Mouse (Mus musculus): Measurements from ENCODE around the gene Dpf3. TPM values are rescaled to one million over a fixed set of nuclear protein-coding genes. Genes with fewer than 3 reads are reported as not detected.

The Dpf3 gene
- polyA plus RNA-seq, 1 experiment from 2014 or later, result 4.4 TPM

GRCm38 (mm10) chr12:83327451-83327850, 160.1 kb downstream of the Dpf3 start:
- no peaks in the 10 kb centered on the region for H3K4me1 ChIP-seq (replicated peaks; ENCODE audit: control insufficient read depth, insufficient read depth, low read length)
- no peaks in the 10 kb centered on the region for H3K36me3 ChIP-seq (ENCODE audit: control insufficient read depth, insufficient read depth, low read length)
- no peaks in the 10 kb centered on the region for H3K9me3 ChIP-seq (ENCODE audit: control insufficient read depth, low read length)
- 93% methylated on average over 1 of the region's 1 CpGs for WGBS
- no peak overlapping the region for H3K9ac ChIP-seq (ENCODE audit: low read length)
- H3K27me3 ChIP-seq (ENCODE audit: control insufficient read depth, insufficient read depth, low read length), result no peaks in the 10 kb centered on the region
- no peak overlapping the region for H3K4me3 ChIP-seq (ENCODE audit: low read depth, low read length)
- no peak overlapping the region for H3K27ac ChIP-seq (ENCODE audit: low read depth, low read length)
- ATAC-seq (replicated peaks; ENCODE audit: low FRiP score), result no peak
- no peak overlapping the region for H3K4me2 ChIP-seq (ENCODE audit: low read depth, low read length, severe bottlenecking)
- DNase-seq (ENCODE audit: low spot score), result no peak

DNA sequence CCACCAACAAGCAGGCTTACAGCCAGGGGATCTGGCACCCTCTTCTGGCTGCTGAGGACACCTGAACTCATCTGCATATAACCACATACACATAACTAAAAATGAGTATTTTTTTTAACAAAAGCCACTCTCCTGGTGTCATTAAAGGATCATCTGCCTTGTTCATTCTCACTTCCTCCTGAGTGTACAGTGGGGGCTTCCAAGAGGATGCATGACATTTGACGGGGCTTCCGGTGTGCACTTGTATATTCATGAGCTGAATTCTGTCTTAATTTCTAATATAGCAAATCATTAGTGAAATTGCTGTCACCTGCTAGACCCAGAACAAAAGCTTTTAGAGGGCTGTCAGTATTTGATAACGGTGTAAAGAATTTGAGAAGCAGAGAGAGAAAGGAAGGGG, 166.8 kb downstream of the Dpf3 start:
- ATAC-seq (replicated peaks; ENCODE audit: low FRiP score), result no peak
- H3K27ac ChIP-seq (ENCODE audit: low read depth, low read length), result no peak overlapping the region
- WGBS, result 89% methylated on average over 3 of the region's 3 CpGs
- H3K9me3 ChIP-seq (ENCODE audit: control insufficient read depth, low read length), result no peaks in the 10 kb centered on the region
- no peaks in the 10 kb centered on the region for H3K36me3 ChIP-seq (ENCODE audit: control insufficient read depth, insufficient read depth, low read length)
- H3K4me1 ChIP-seq (replicated peaks; ENCODE audit: control insufficient read depth, insufficient read depth, low read length), result no peaks in the 10 kb centered on the region
- no peak overlapping the region for H3K9ac ChIP-seq (ENCODE audit: low read length)
- DNase-seq (ENCODE audit: low spot score), result no peak
- no peak overlapping the region for H3K4me3 ChIP-seq (ENCODE audit: low read depth, low read length)
- H3K27me3 ChIP-seq (ENCODE audit: control insufficient read depth, insufficient read depth, low read length), result no peaks in the 10 kb centered on the region
- H3K4me2 ChIP-seq (ENCODE audit: low read depth, low read length, severe bottlenecking), result no peak overlapping the region

DNA sequence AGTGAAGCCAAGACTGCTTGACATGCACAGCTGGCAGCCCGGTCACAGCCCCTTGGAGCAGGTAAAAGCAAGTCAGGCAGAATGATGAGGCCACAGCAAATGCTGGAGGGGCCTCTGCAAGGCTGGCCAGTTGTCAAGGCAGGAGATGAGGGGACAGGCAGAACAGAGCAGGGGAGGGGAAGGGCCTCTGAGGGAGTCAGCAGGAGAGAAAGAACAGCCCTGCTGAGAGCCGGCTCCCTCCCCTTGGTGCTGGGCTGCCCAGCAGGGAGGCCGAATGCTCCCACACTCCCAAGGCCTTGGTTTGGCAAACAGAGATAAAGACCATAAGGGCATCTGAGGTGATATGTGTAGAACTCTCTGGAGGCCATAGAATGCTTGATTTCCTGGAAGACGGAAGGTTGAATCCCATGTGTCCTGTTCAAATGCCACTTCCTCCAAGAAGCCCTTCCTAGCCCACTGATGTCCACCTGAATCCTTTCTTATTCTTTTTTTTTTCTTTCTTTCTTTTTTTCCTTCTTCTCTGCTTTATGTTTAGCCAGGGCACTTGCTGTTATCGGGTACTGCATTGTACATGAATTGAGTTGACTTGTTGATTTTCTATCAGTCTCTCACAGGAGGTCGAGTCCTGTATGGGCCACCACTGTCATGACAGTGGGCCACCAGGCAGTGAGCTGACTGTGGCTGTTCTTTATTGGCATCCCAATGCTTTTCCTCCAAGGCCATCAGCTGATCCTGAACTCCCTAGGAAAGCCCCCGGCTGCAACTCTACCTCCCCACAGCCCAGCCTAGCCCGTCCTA, 169.7 kb downstream of the Dpf3 start:
- no peaks in the 10 kb centered on the region for H3K9me3 ChIP-seq (ENCODE audit: control insufficient read depth, low read length)
- H3K4me2 ChIP-seq (ENCODE audit: low read depth, low read length, severe bottlenecking), result no peak overlapping the region
- 71% methylated on average over 8 of the region's 8 CpGs for WGBS
- DNase-seq (ENCODE audit: low spot score) (no peak), ATAC-seq (replicated peaks; ENCODE audit: low FRiP score) (no peak)
- no peak overlapping the region for H3K9ac ChIP-seq (ENCODE audit: low read length)
- no peaks in the 10 kb centered on the region for H3K27me3 ChIP-seq (ENCODE audit: control insufficient read depth, insufficient read depth, low read length)
- H3K4me3 ChIP-seq (ENCODE audit: low read depth, low read length), result no peak overlapping the region
- H3K36me3 ChIP-seq (ENCODE audit: control insufficient read depth, insufficient read depth, low read length), result no peaks in the 10 kb centered on the region
- H3K27ac ChIP-seq (ENCODE audit: low read depth, low read length), result no peak overlapping the region
- H3K4me1 ChIP-seq (replicated peaks; ENCODE audit: control insufficient read depth, insufficient read depth, low read length), result no peaks in the 10 kb centered on the region

GRCm38 (mm10) chr12:83314666-83315065, 172.8 kb downstream of the Dpf3 start:
- Histone ChIP-seq H3K4me3 (ENCODE audit: low read depth, low read length) (no peak overlapping the region), H3K4me2 (ENCODE audit: low read depth, low read length, severe bottlenecking) (no peak overlapping the region), H3K27me3 (ENCODE audit: control insufficient read depth, insufficient read depth, low read length) (no peaks in the 10 kb centered on the region), H3K9ac (ENCODE audit: low read length) (no peak overlapping the region), H3K4me1 (replicated peaks; ENCODE audit: control insufficient read depth, insufficient read depth, low read length) (no peaks in the 10 kb centered on the region), H3K36me3 (ENCODE audit: control insufficient read depth, insufficient read depth, low read length) (no peaks in the 10 kb centered on the region), H3K9me3 (ENCODE audit: control insufficient read depth, low read length) (no peaks in the 10 kb centered on the region), H3K27ac (ENCODE audit: low read depth, low read length) (no peak overlapping the region)
- 70% methylated on average over 7 of the region's 7 CpGs for WGBS
- DNase-seq (ENCODE audit: low spot score), result no peak
- no peak for ATAC-seq (replicated peaks; ENCODE audit: low FRiP score)

GRCm38 (mm10) chr12:83312818-83313217, 174.7 kb downstream of the Dpf3 start:
- WGBS, result 94% methylated on average over 9 of the region's 9 CpGs

GRCm38 (mm10) chr12:83310567-83310966, 176.9 kb downstream of the Dpf3 start:
- Histone ChIP-seq H3K4me3 (ENCODE audit: low read depth, low read length) (no peak overlapping the region), H3K9me3 (ENCODE audit: control insufficient read depth, low read length) (no peaks in the 10 kb centered on the region), H3K27me3 (ENCODE audit: control insufficient read depth, insufficient read depth, low read length) (no peaks in the 10 kb centered on the region), H3K4me1 (replicated peaks; ENCODE audit: control insufficient read depth, insufficient read depth, low read length) (no peaks in the 10 kb centered on the region), H3K9ac (ENCODE audit: low read length) (no peak overlapping the region), H3K27ac (ENCODE audit: low read depth, low read length) (no peak overlapping the region), H3K36me3 (ENCODE audit: control insufficient read depth, insufficient read depth, low read length) (no peaks in the 10 kb centered on the region), H3K4me2 (ENCODE audit: low read depth, low read length, severe bottlenecking) (no peak overlapping the region)
- DNase-seq (ENCODE audit: low spot score), result no peak
- WGBS, result 69% methylated on average over 11 of the region's 11 CpGs
- ATAC-seq (replicated peaks; ENCODE audit: low FRiP score), result no peak

More at GRCm38 (mm10) chr12:83312818-83313217, 174.7 kb downstream of the Dpf3 start:
- H3K9me3 ChIP-seq (ENCODE audit: control insufficient read depth, low read length), result no peaks in the 10 kb centered on the region
- H3K27me3 ChIP-seq (ENCODE audit: control insufficient read depth, insufficient read depth, low read length), result no peaks in the 10 kb centered on the region
- no peak overlapping the region for H3K4me2 ChIP-seq (ENCODE audit: low read depth, low read length, severe bottlenecking)
- no peaks in the 10 kb centered on the region for H3K36me3 ChIP-seq (ENCODE audit: control insufficient read depth, insufficient read depth, low read length)
- no peak overlapping the region for H3K27ac ChIP-seq (ENCODE audit: low read depth, low read length)
- no peak overlapping the region for H3K4me3 ChIP-seq (ENCODE audit: low read depth, low read length)
- no peaks in the 10 kb centered on the region for H3K4me1 ChIP-seq (replicated peaks; ENCODE audit: control insufficient read depth, insufficient read depth, low read length)
- H3K9ac ChIP-seq (ENCODE audit: low read length), result no peak overlapping the region
- ATAC-seq (replicated peaks; ENCODE audit: low FRiP score) (no peak), DNase-seq (ENCODE audit: low spot score) (no peak)

- no peak for DNase-seq (ENCODE audit: low spot score)
- WGBS, result 89% methylated on average over 11 of the region's 11 CpGs
- no peak overlapping the region for H3K9ac ChIP-seq (ENCODE audit: low read length)
Measured at GRCm38 (mm10) chr12:83309031-83309804, 178.3 kb downstream of the Dpf3 start.

GRCm38 (mm10) chr12:83308627-83309026, 178.9 kb downstream of the Dpf3 start:
- Histone ChIP-seq H3K36me3 (ENCODE audit: control insufficient read depth, insufficient read depth, low read length) (no peaks in the 10 kb centered on the region), H3K9ac (ENCODE audit: low read length) (no peak overlapping the region), H3K4me2 (ENCODE audit: low read depth, low read length, severe bottlenecking) (no peak overlapping the region), H3K9me3 (ENCODE audit: control insufficient read depth, low read length) (no peaks in the 10 kb centered on the region), H3K27me3 (ENCODE audit: control insufficient read depth, insufficient read depth, low read length) (no peaks in the 10 kb centered on the region), H3K27ac (ENCODE audit: low read depth, low read length) (no peak overlapping the region), H3K4me1 (replicated peaks; ENCODE audit: control insufficient read depth, insufficient read depth, low read length) (no peaks in the 10 kb centered on the region), H3K4me3 (ENCODE audit: low read depth, low read length) (no peak overlapping the region)
- 73% methylated on average over 4 of the region's 4 CpGs for WGBS
- DNase-seq (ENCODE audit: low spot score) (no peak), ATAC-seq (replicated peaks; ENCODE audit: low FRiP score) (no peak)

More at GRCm38 (mm10) chr12:83309031-83309804, 178.3 kb downstream of the Dpf3 start:
- no peak overlapping the region for H3K4me3 ChIP-seq (ENCODE audit: low read depth, low read length)
- no peak overlapping the region for H3K27ac ChIP-seq (ENCODE audit: low read depth, low read length)
- ATAC-seq (replicated peaks; ENCODE audit: low FRiP score), result no peak
- H3K27me3 ChIP-seq (ENCODE audit: control insufficient read depth, insufficient read depth, low read length), result no peaks in the 10 kb centered on the region
- H3K9me3 ChIP-seq (ENCODE audit: control insufficient read depth, low read length), result no peaks in the 10 kb centered on the region
- no peaks in the 10 kb centered on the region for H3K36me3 ChIP-seq (ENCODE audit: control insufficient read depth, insufficient read depth, low read length)
- H3K4me2 ChIP-seq (ENCODE audit: low read depth, low read length, severe bottlenecking), result no peak overlapping the region
- no peaks in the 10 kb centered on the region for H3K4me1 ChIP-seq (replicated peaks; ENCODE audit: control insufficient read depth, insufficient read depth, low read length)
